Mouse (Mus musculus) ES-E14 (cell line): ENCODE measurements around the gene Gm42878. TPM values are rescaled to one million over a fixed set of nuclear protein-coding genes. Genes with fewer than 3 reads are reported as not detected.

Experiments
- DNase-seq: peaks from one replicate; pipeline ENCODE4 v3.0.0-alpha.2; 2013; ENCODE audit warnings: low read depth, low spot score
- H3K27ac ChIP-seq: 2 replicates; pipeline ENCODE4 v1.5.1; 2012; ENCODE audit warnings: low read depth, mild to moderate bottlenecking, low read length, moderate library complexity, mixed read lengths; ENCODE audit not compliant: poor library complexity, insufficient read depth, severe bottlenecking
- H3K36me3 ChIP-seq: 2 replicates; pipeline ENCODE4 v1.6.1; 2012; ENCODE audit warnings: mild to moderate bottlenecking, low read length, moderate library complexity, mixed read lengths; ENCODE audit not compliant: control insufficient read depth, poor library complexity, insufficient read depth, severe bottlenecking
- H3K4me1 ChIP-seq, 2 experiments: fragments of 150-350 bp in 1 of 2; sonication (generic) in 1 of 2; 2 replicates each; pipeline ENCODE4 v1.6.1; 2012; ENCODE audit warnings: low read length in 2 of 2, mild to moderate bottlenecking in 1 of 2, mixed read lengths in 1 of 2; ENCODE audit not compliant: control insufficient read depth in 2 of 2, insufficient read depth in 2 of 2, poor library complexity in 1 of 2
- H3K4me3 ChIP-seq, 2 experiments: fragments of 150-350 bp in 1 of 2; sonication (generic) in 1 of 2; 2 replicates each; pipeline ENCODE4 v1.5.1; 2012; ENCODE audit warnings: low read length in 2 of 2, low read depth in 1 of 2, mild to moderate bottlenecking in 1 of 2, mixed read lengths in 1 of 2; ENCODE audit not compliant: insufficient read depth in 1 of 2, poor library complexity in 1 of 2, severe bottlenecking in 1 of 2
- H3K9ac ChIP-seq: 2 replicates; pipeline ENCODE4 v1.6.1; 2012; ENCODE audit warnings: low read depth, mild to moderate bottlenecking, low read length, mixed read lengths; ENCODE audit not compliant: poor library complexity, insufficient read depth, severe bottlenecking
- H3K9me3 ChIP-seq: fragments of 150-350 bp; sonication (generic); 2 replicates; pipeline ENCODE4 v1.6.1; 2012; ENCODE audit warnings: low read depth, mild to moderate bottlenecking, low read length; ENCODE audit not compliant: control insufficient read depth, insufficient read depth
- CHD2 ChIP-seq: IDR thresholded peaks from 2 replicates; pipeline ENCODE4 v1.6.1; 2014; ENCODE audit warnings: mild to moderate bottlenecking, low read depth, low read length, inconsistent platforms
- HCFC1 ChIP-seq: IDR thresholded peaks from 2 replicates; pipeline ENCODE4 v1.6.1; 2012; ENCODE audit warnings: low read length, inconsistent platforms, borderline replicate concordance; ENCODE audit not compliant: insufficient read depth
- MAFK ChIP-seq: IDR thresholded peaks from 2 replicates; pipeline ENCODE4 v1.6.1; 2014; ENCODE audit warnings: mild to moderate bottlenecking, low read depth, low read length, inconsistent platforms; ENCODE audit not compliant: insufficient read depth
- ZC3H11A ChIP-seq: IDR thresholded peaks from 2 replicates; pipeline ENCODE4 v1.6.1; 2012; ENCODE audit warnings: low read depth, mild to moderate bottlenecking, inconsistent platforms, low read length, borderline replicate concordance
- ZNF384 ChIP-seq: IDR thresholded peaks from 2 replicates; pipeline ENCODE4 v1.6.1; 2012; ENCODE audit warnings: low read depth, low read length, inconsistent platforms
- in situ Hi-C, 2 experiments: fragments of 600-800 bp; cut with MboI; formaldehyde crosslinking; loops; one replicate each; pipeline ENCODE4 v1.15.1; 2025; ENCODE audit warnings: low sequenced_read_pairs in 2 of 2, inconsistent platforms in 1 of 2; ENCODE audit not compliant: unreplicated experiment in 2 of 2
- total RNA-seq: library from RNA; depleted of rRNA; stranded (reverse); fragments of 300-350 nt; gene quantifications from 2 replicates; pipeline ENCODE4 v1.2.3, GENCODE M21; 2012

The Gm42878 gene
- total RNA-seq, 1 experiment, result not detected

- H3K27ac ChIP-seq, result peak overlapping the region; percentile 9; the same call in 1 of the 2 replicates
- no peak overlapping the region for H3K4me3 ChIP-seq
- H3K9ac ChIP-seq, result no peak overlapping the region
- peaks cover 10 to 13% of the 10 kb centered on the region in 2 experiments for H3K4me1 ChIP-seq
- TF ChIP-seq MAFK (no peak), ZNF384 (no peak), HCFC1 (no peak), ZC3H11A (no peak), CHD2 (no peak)
- in situ Hi-C loops, result no loop called here
- DNase-seq, result no peak
- no peaks in the 10 kb centered on the region for H3K9me3 ChIP-seq
- H3K36me3 ChIP-seq, result peaks cover 8% of the 10 kb centered on the region
These were observed 5.2 kb downstream of the Gm42878 start for GRCm38 (mm10) chr5:121540066-121540465.

DNA sequence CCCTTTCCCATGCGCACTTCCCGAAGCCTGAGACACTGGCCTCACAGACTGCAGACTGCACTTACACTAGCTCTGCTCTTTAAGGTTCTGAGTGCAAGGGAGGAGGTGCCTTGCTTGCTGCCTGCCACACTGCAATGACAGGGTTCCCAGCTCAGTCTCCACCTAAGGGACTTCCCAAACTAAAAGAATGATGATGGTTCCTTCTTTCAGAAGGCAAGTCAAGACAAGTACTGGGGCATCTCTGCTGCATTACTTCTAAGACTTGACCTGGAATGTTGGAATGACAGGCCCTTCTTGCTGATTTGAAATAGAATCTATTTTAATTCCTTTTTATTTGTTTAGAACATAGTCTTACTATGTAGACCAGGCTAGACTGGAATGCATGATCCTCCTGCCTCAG, 7.7 kb downstream of the Gm42878 start:
- H3K36me3 ChIP-seq, result peaks cover 20% of the 10 kb centered on the region
- TF ChIP-seq MAFK, result no peak
- TF ChIP-seq HCFC1, result no peak
- no peak for TF ChIP-seq ZNF384
- TF ChIP-seq CHD2, result no peak
- no peak for TF ChIP-seq ZC3H11A

GRCm38 (mm10) chr5:121536921-121537555, 8.2 kb downstream of the Gm42878 start:
- H3K27ac ChIP-seq, result peak overlapping the region; percentile 78; the same call in 1 of the 2 replicates
- in situ Hi-C loops, result no loop called here
- no peak overlapping the region; the same call in 1 of the 2 replicates for H3K9ac ChIP-seq
- no peak for DNase-seq
- no peaks in the 10 kb centered on the region for H3K9me3 ChIP-seq
- peaks cover 26% of the 10 kb centered on the region for H3K36me3 ChIP-seq
- peaks cover 10 to 13% of the 10 kb centered on the region in 2 experiments for H3K4me1 ChIP-seq
- H3K4me3 ChIP-seq, result no peak overlapping the region
- TF ChIP-seq ZNF384 (peak; percentile 68; the same call in 1 of the 2 replicates), ZC3H11A (no peak)

More for the DNA sequence above, 7.7 kb downstream of the Gm42878 start:
- H3K9ac ChIP-seq, result peak overlapping the region; percentile 31; the same call in 1 of the 2 replicates
- in situ Hi-C loops, result no loop called here
- peak overlapping the region; percentile 78 for H3K27ac ChIP-seq
- H3K9me3 ChIP-seq, result no peaks in the 10 kb centered on the region
- H3K4me1 ChIP-seq, result peaks cover 10 to 14% of the 10 kb centered on the region in 2 experiments
- H3K4me3 ChIP-seq, result no peak overlapping the region
- DNase-seq, result no peak

- Histone ChIP-seq H3K4me1 (peaks cover 5 to 9% of the 10 kb centered on the region in 2 experiments), H3K36me3 (peaks cover 37% of the 10 kb centered on the region), H3K9me3 (no peaks in the 10 kb centered on the region), H3K4me3 (no peak overlapping the region), H3K27ac (no peak overlapping the region), H3K9ac (no peak overlapping the region)
- no peak for DNase-seq
- no peak for TF ChIP-seq MAFK
- no peak for TF ChIP-seq ZC3H11A
- no peak for TF ChIP-seq CHD2
- in situ Hi-C loops, result no loop called here
These were observed 10.2 kb downstream of the Gm42878 start for GRCm38 (mm10) chr5:121535116-121535515.

GRCm38 (mm10) chr5:121534521-121534920, 10.8 kb downstream of the Gm42878 start:
- H3K9me3 ChIP-seq, result no peaks in the 10 kb centered on the region
- H3K4me1 ChIP-seq, result peaks cover 5 to 9% of the 10 kb centered on the region in 2 experiments
- H3K9ac ChIP-seq, result no peak overlapping the region
- TF ChIP-seq ZC3H11A, result no peak
- no peak for TF ChIP-seq CHD2
- no peak for TF ChIP-seq ZNF384
- no peak for TF ChIP-seq MAFK
- TF ChIP-seq HCFC1, result no peak
- in situ Hi-C loops, result no loop called here
- H3K36me3 ChIP-seq, result peaks cover 40% of the 10 kb centered on the region
- H3K4me3 ChIP-seq, result no peak overlapping the region
- peak overlapping the region; percentile 7; the same call in 1 of the 2 replicates for H3K27ac ChIP-seq
- peak; percentile 68 for DNase-seq
